Mouse (Mus musculus): ENCODE measurements around the gene Grid1. TPM values are rescaled to one million over a fixed set of nuclear protein-coding genes. Genes with fewer than 3 reads are reported as not detected.

The Grid1 gene
- polyA plus RNA-seq, 1 experiment = not detected

DNA sequence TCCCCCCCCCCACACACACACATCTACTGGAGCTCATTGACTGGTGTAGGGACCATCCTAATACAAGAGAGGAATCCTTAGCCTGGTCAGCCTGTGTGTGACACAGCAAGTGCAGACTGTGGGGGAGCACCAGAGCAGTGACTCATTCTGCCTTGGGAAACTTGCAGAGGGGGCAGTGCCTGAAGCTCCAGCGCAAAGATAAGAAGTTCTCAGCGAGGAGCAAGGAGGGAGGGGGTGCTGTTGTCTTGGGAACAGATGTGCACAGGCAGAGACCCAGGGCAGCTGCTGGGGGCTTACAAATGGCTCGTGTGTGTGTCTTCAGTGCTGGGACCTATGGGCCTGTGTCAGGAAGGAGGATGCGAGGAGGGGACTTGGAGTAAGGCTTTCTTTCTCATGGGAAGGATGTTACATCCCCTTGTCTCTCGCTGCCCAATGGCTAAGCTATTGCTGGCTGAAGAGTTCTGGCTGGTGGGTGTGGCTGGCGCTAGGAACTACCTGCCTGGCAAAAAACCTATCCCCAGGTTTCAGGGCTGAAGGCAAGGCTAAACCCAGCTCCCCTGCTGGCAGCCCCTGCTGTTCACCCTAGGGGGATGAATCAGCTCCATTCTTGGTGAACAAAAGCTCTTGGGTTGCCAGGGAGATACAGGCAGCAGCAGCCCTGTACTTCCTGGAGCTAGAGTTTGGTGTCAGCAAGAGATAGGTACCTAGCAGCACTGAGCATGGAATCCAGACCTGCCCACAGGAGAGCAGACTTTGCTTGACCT is 72.0 kb downstream of the Grid1 start:
- Histone ChIP-seq H3K4me1 (ENCODE audit: control insufficient read depth, insufficient read depth, low read length) (peaks cover 48% of the 10 kb centered on the region), H3K27ac (ENCODE audit: insufficient read depth, low read depth, low read length) (peak overlapping the region; percentile 74), H3K4me3 (ENCODE audit: insufficient read depth, low read depth, low read length) (0 out of 2 replicates have a peak overlapping the region, but pooled peaks have one; percentile 2)
- TF ChIP-seq POLR2A (IDR thresholded peaks at IDR 0.05; ENCODE audit: insufficient read depth, low read depth, low read length) = no peak
- no peak for TF ChIP-seq CTCF (IDR thresholded peaks at IDR 0.05; ENCODE audit: insufficient read depth, low read depth, low read length)
- 17% methylated on average over 6 of the region's 6 CpGs for WGBS

DNA sequence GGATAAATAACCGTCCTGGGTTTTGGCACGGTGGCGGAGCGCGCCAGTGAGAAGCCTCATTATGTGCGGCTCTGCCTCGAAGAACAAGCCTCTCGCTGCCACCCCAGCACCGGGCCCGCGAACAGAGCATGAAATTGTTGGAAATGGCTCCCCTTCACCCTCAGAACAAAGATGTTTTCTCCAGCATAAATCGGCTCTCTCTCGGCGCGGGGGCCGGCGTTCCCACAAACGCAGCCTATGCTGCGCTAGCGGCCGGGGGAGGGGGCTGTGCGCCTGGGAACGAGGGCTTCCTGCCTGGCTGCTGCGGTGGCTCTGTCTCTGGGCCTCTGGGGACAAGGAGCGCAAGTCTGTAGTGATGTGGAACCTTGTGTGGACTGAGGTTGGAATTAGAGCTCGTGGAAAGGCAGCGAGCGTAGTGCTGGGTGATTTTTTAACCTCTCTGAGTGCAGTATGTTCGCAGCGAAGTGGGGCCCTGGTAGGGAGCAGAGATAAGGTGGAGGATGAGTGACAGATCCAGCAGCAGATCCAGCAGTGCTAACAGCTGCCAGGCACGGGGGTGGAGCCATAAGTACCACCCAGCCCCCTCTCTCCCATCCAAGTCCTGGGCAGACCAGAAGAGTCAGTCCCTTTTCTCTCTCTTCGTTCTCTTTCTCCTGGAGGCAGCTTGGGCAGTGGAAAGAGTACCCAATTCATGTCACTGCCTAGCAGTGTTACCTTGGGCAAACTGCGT is 76.5 kb downstream of the Grid1 start:
- peak overlapping the region; percentile 22 for H3K4me3 ChIP-seq (ENCODE audit: insufficient read depth, low read depth, low read length)
- peaks cover 32% of the 10 kb centered on the region for H3K4me1 ChIP-seq (ENCODE audit: control insufficient read depth, insufficient read depth, low read length)
- TF ChIP-seq POLR2A (IDR thresholded peaks at IDR 0.05; ENCODE audit: insufficient read depth, low read depth, low read length) = 0 out of 2 replicates have a peak, but pooled peaks have one; percentile 25
- TF ChIP-seq CTCF (IDR thresholded peaks at IDR 0.05; ENCODE audit: insufficient read depth, low read depth, low read length) = no peak
- no peak overlapping the region for H3K27ac ChIP-seq (ENCODE audit: insufficient read depth, low read depth, low read length)
- 13% methylated on average over 33 of the region's 33 CpGs for WGBS

DNA sequence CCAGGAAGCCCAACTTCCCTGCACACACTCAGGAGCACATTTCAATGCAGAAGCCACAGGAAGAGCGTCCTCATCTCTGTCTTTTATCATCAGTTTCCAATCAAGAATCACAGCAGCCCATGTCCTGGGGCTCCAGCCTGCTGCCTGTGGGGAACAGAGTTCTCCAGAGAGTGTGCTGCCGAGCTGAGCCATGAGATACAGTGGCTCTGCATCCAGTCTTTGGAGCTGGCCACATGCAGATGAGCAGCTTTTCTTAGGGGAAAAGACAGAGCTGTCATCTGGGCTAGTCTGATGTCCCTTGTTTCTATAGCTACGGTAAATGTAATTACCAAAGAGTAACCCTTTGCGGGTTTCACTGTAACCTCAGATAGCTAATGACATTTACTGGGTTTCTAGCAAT is 83.9 kb downstream of the Grid1 start:
- Histone ChIP-seq H3K27ac (ENCODE audit: insufficient read depth, low read depth, low read length) (no peak overlapping the region), H3K4me1 (ENCODE audit: control insufficient read depth, insufficient read depth, low read length) (peaks cover 6% of the 10 kb centered on the region), H3K4me3 (ENCODE audit: insufficient read depth, low read depth, low read length) (no peak overlapping the region)
- WGBS = 82% methylated on average over 4 of the region's 4 CpGs
- TF ChIP-seq CTCF (IDR thresholded peaks at IDR 0.05; ENCODE audit: insufficient read depth, low read depth, low read length) (no peak), POLR2A (IDR thresholded peaks at IDR 0.05; ENCODE audit: insufficient read depth, low read depth, low read length) (no peak)

DNA sequence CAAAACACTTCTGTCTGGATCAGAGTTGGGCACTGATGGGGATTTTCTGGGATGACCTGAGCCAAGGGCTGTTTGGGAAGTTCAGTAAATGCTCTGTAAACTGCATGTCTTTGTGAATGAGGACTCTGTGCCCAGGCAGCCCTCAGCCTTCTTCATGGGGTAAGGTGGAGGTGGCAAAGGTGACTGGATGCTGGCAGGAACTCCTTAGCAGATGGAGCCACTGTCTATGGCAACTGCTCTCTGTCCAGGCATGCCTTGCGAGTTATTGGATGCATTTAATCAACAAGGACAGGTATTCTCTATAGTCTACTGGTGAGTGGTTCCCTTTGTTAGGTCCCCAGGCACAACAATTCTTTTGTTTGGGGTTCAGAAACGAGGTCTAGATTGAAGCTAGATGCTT is 85.8 kb downstream of the Grid1 start:
- TF ChIP-seq CTCF (IDR thresholded peaks at IDR 0.05; ENCODE audit: insufficient read depth, low read depth, low read length) (no peak), POLR2A (IDR thresholded peaks at IDR 0.05; ENCODE audit: insufficient read depth, low read depth, low read length) (no peak)
- no peak overlapping the region for H3K4me3 ChIP-seq (ENCODE audit: insufficient read depth, low read depth, low read length)
- 78% methylated on average over 2 of the region's 2 CpGs for WGBS
- peaks cover 12% of the 10 kb centered on the region for H3K4me1 ChIP-seq (ENCODE audit: control insufficient read depth, insufficient read depth, low read length)
- no peak overlapping the region for H3K27ac ChIP-seq (ENCODE audit: insufficient read depth, low read depth, low read length)

DNA sequence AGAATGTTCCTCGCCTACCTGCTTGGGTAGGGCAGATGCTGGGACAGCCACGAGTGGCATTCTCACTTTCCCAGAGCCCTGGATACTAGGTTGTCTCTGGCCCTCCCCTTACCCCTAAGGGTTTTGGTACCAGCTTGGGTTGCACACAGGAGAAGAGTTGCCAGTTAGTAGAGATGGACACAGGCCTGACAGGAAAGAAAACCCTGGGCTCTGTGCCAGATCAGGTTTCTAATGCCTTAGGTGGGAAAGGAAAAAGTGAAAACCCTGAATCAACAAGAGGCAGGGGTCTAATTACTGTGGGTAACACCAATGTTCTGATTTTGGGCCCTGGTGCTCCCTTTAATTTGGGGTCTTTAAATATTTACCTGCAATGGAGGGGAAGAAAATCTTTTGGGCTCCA is 88.5 kb downstream of the Grid1 start:
- 85% methylated on average over 2 of the region's 2 CpGs for WGBS
- TF ChIP-seq POLR2A (IDR thresholded peaks at IDR 0.05; ENCODE audit: insufficient read depth, low read depth, low read length) (no peak), CTCF (IDR thresholded peaks at IDR 0.05; ENCODE audit: insufficient read depth, low read depth, low read length) (no peak)
- Histone ChIP-seq H3K4me1 (ENCODE audit: control insufficient read depth, insufficient read depth, low read length) (peaks cover 12% of the 10 kb centered on the region), H3K27ac (ENCODE audit: insufficient read depth, low read depth, low read length) (no peak overlapping the region), H3K4me3 (ENCODE audit: insufficient read depth, low read depth, low read length) (no peak overlapping the region)

DNA sequence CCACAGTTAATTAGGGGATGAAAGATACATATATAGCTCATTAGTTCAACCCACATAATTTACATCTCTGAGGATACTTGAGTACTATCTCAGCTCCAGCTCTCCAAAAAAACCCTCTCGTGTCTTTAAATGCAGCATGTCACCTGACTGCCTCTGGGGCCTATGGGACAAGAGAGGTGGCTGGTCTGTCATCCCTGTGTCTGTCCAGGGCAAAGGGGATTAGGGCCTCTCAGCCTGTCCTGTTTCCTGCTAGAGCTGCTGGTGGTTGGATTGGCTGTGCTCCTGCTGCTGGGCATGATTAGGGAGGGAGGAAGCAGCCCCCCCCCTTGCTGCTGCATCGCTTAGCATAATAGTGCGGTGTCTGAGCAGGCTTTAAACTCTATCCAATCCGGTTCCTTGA is 88.9 kb downstream of the Grid1 start:
- WGBS = 25% methylated on average over 4 of the region's 4 CpGs

DNA sequence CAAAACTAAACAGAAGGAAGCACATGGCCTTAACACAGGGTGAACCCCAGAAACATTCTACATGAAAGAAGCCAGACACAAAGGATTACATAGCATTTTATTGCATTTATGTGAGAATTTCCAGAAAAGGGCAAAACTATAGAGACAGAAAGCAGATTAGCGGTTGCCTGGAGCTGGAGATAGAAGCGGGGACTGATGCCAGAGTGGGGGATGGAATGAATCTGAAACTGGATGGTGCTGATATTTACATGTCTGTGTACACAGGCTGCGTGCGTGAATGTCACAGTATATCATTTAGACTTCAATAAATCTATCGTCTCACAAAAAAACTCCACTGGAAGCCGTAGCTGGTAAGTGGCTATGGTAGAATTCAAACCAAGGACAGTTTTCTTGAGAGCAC is 96.4 kb downstream of the Grid1 start:
- 90% methylated on average over 6 of the region's 6 CpGs for WGBS
- no peak for TF ChIP-seq POLR2A (IDR thresholded peaks at IDR 0.05; ENCODE audit: insufficient read depth, low read depth, low read length)
- TF ChIP-seq CTCF (IDR thresholded peaks at IDR 0.05; ENCODE audit: insufficient read depth, low read depth, low read length) = no peak
- Histone ChIP-seq H3K4me3 (ENCODE audit: insufficient read depth, low read depth, low read length) (no peak overlapping the region), H3K4me1 (ENCODE audit: control insufficient read depth, insufficient read depth, low read length) (no peaks in the 10 kb centered on the region), H3K27ac (ENCODE audit: insufficient read depth, low read depth, low read length) (no peak overlapping the region)

More for the DNA sequence above, 88.9 kb downstream of the Grid1 start:
- Histone ChIP-seq H3K27ac (ENCODE audit: insufficient read depth, low read depth, low read length) (no peak overlapping the region), H3K4me3 (ENCODE audit: insufficient read depth, low read depth, low read length) (no peak overlapping the region), H3K4me1 (ENCODE audit: control insufficient read depth, insufficient read depth, low read length) (peaks cover 12% of the 10 kb centered on the region)
- no peak for TF ChIP-seq CTCF (IDR thresholded peaks at IDR 0.05; ENCODE audit: insufficient read depth, low read depth, low read length)
- no peak for TF ChIP-seq POLR2A (IDR thresholded peaks at IDR 0.05; ENCODE audit: insufficient read depth, low read depth, low read length)

DNA sequence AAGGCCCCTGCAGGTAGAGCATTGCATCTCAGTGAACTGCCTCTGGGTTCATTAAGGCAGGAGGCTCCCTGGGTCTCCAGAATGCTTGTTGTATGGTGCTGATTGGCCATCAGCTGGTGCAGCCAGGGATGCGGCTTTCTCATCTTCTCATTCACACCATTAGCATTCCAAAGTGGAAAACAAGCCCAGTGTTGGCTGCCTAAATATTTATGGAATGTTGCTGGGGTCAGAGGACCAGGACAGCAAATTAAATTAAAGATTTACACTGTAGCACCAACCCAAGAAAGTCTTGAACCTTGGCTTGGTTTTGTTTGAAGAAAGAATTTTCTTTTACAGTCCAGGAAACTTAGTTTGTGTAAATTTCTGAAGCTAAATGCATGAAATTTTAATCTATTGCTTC is 97.2 kb downstream of the Grid1 start:
- H3K27ac ChIP-seq (ENCODE audit: insufficient read depth, low read depth, low read length) = no peak overlapping the region
- WGBS = 83% methylated on average over 1 of the region's 1 CpGs
- no peak overlapping the region for H3K4me3 ChIP-seq (ENCODE audit: insufficient read depth, low read depth, low read length)
- TF ChIP-seq POLR2A (IDR thresholded peaks at IDR 0.05; ENCODE audit: insufficient read depth, low read depth, low read length) (no peak), CTCF (IDR thresholded peaks at IDR 0.05; ENCODE audit: insufficient read depth, low read depth, low read length) (no peak)
- H3K4me1 ChIP-seq (ENCODE audit: control insufficient read depth, insufficient read depth, low read length) = no peaks in the 10 kb centered on the region

DNA sequence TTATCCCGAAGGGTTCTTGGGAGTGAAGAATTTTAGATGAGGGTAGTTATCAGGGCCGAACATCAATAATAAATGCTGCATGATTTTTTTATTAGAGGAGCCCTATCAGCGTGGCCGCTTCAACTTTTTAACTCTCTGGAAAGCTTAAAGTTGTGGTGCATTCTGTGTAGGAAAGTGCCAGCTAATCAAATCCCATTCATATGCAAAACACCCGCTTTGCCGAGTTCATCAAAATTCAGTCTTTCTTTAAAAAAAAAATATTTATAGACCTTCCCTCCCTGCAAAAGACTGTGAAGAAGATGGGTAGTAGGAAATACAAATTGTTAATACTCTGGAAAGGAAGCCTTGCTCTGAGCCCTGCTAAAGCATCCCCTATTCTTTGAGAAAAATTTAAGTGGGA is 99.3 kb downstream of the Grid1 start:
- Histone ChIP-seq H3K4me3 (ENCODE audit: insufficient read depth, low read depth, low read length) (no peak overlapping the region), H3K27ac (ENCODE audit: insufficient read depth, low read depth, low read length) (no peak overlapping the region), H3K4me1 (ENCODE audit: control insufficient read depth, insufficient read depth, low read length) (no peaks in the 10 kb centered on the region)
- no peak for TF ChIP-seq POLR2A (IDR thresholded peaks at IDR 0.05; ENCODE audit: insufficient read depth, low read depth, low read length)
- TF ChIP-seq CTCF (IDR thresholded peaks at IDR 0.05; ENCODE audit: insufficient read depth, low read depth, low read length) = no peak
- WGBS = 70% methylated on average over 6 of the region's 6 CpGs
